Mouse (Mus musculus): Measurements from ENCODE around the gene 4930550L24Rik. TPM values are rescaled to one million over a fixed set of nuclear protein-coding genes. Genes with fewer than 3 reads are reported as not detected.

Gene 4930550L24Rik
- not detected in 2 replicates for polyA plus RNA-seq (2011; ENCODE audit: insufficient read depth, insufficient read length, low read depth, missing spikeins)

- no peak for TF ChIP-seq EP300 (IDR thresholded peaks at IDR 0.05; ENCODE audit: insufficient read depth, low read depth, low read length)
- no peak for TF ChIP-seq POLR2A (IDR thresholded peaks at IDR 0.05; ENCODE audit: insufficient read depth, low read length)
- no peak for TF ChIP-seq CTCF (IDR thresholded peaks at IDR 0.05; ENCODE audit: low read depth, low read length)
- H3K27ac ChIP-seq (ENCODE audit: insufficient read depth, low read length), result no peak within 1 kb of the TSS
- no peaks in the 10 kb centered on the region for H3K36me3 ChIP-seq (ENCODE audit: control insufficient read depth, insufficient read depth, low read length, poor library complexity, severe bottlenecking)
- no peak within 1 kb of the TSS for H3K9ac ChIP-seq (ENCODE audit: low read depth, poor library complexity, severe bottlenecking)
- H3K9me3 ChIP-seq (replicated peaks; ENCODE audit: control insufficient read depth, insufficient read depth, low read length, poor library complexity, severe bottlenecking), result no peaks in the 10 kb centered on the region
- no peak within 1 kb of the TSS for H3K4me3 ChIP-seq (ENCODE audit: low read depth, low read length)
- H3K4me1 ChIP-seq (ENCODE audit: control insufficient read depth, insufficient read depth, low read length), result no peaks in the 10 kb centered on the region
- H3K27me3 ChIP-seq (ENCODE audit: control insufficient read depth, insufficient read depth, low read length, poor library complexity, severe bottlenecking), result no peaks in the 10 kb centered on the region
Measured at GRCm38 (mm10) chrX:58909060-58909459, at the start of gene 4930550L24Rik. TSS of gene 4930550L24Rik (plus strand) at chrX:58909360.

- Histone ChIP-seq H3K4me3 (ENCODE audit: low read depth, low read length) (no peak overlapping the region), H3K4me1 (ENCODE audit: control insufficient read depth, insufficient read depth, low read length) (no peaks in the 10 kb centered on the region)
- no peak for TF ChIP-seq CTCF (IDR thresholded peaks at IDR 0.05; ENCODE audit: low read depth, low read length)
- no peak for TF ChIP-seq POLR2A (IDR thresholded peaks at IDR 0.05; ENCODE audit: insufficient read depth, low read length)
- TF ChIP-seq EP300 (IDR thresholded peaks at IDR 0.05; ENCODE audit: insufficient read depth, low read depth, low read length), result no peak
Measured at GRCm38 (mm10) chrX:58900753-58901152, 8.4 kb upstream of the 4930550L24Rik start.

GRCm38 (mm10) chrX:58967969-58968368, 58.8 kb downstream of the 4930550L24Rik start:
- Histone ChIP-seq H3K36me3 (ENCODE audit: control insufficient read depth, insufficient read depth, low read length, poor library complexity, severe bottlenecking) (no peaks in the 10 kb centered on the region), H3K9me3 (replicated peaks; ENCODE audit: control insufficient read depth, insufficient read depth, low read length, poor library complexity, severe bottlenecking) (no peaks in the 10 kb centered on the region), H3K4me1 (ENCODE audit: control insufficient read depth, insufficient read depth, low read length) (no peaks in the 10 kb centered on the region), H3K27me3 (ENCODE audit: control insufficient read depth, insufficient read depth, low read length, poor library complexity, severe bottlenecking) (no peaks in the 10 kb centered on the region), H3K27ac (ENCODE audit: insufficient read depth, low read length) (no peak overlapping the region), H3K4me3 (ENCODE audit: low read depth, low read length) (no peak overlapping the region), H3K9ac (ENCODE audit: low read depth, poor library complexity, severe bottlenecking) (no peak overlapping the region)
- TF ChIP-seq EP300 (IDR thresholded peaks at IDR 0.05; ENCODE audit: insufficient read depth, low read depth, low read length) (no peak), POLR2A (IDR thresholded peaks at IDR 0.05; ENCODE audit: insufficient read depth, low read length) (no peak), CTCF (IDR thresholded peaks at IDR 0.05; ENCODE audit: low read depth, low read length) (no peak)

More at GRCm38 (mm10) chrX:58900753-58901152, 8.4 kb upstream of the 4930550L24Rik start:
- Histone ChIP-seq H3K36me3 (ENCODE audit: control insufficient read depth, insufficient read depth, low read length, poor library complexity, severe bottlenecking) (no peaks in the 10 kb centered on the region), H3K9me3 (replicated peaks; ENCODE audit: control insufficient read depth, insufficient read depth, low read length, poor library complexity, severe bottlenecking) (no peaks in the 10 kb centered on the region), H3K27ac (ENCODE audit: insufficient read depth, low read length) (no peak overlapping the region), H3K9ac (ENCODE audit: low read depth, poor library complexity, severe bottlenecking) (no peak overlapping the region), H3K27me3 (ENCODE audit: control insufficient read depth, insufficient read depth, low read length, poor library complexity, severe bottlenecking) (no peaks in the 10 kb centered on the region)
